Mouse (Mus musculus): Measurements from ENCODE around the gene Tgfb2. TPM values are rescaled to one million over a fixed set of nuclear protein-coding genes. Genes with fewer than 3 reads are reported as not detected.

The Tgfb2 gene
- polyA plus RNA-seq, 1 experiment from 2014 or later, result 89.9 TPM

DNA sequence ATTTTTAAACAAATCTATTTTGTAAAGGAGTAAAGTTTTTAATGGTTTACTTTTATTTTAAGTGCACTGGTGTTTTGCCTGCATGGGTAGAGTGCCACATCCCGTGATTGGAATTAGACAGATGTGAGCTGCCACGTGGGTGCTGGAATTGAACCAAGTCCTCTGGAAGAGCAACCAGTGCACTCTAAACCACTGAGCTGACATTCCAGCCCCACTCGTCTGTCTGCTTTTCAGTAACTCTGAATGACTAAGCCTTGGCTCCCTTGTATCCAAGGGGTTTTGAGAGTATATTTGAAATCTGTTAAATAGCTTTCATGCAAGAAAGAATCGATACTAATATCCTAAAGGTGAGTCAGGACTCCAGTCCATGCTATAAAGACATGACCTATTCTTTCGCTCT lies 13.1 kb upstream of the Tgfb2 start:
- WGBS, result 53% methylated on average over 5 of the region's 5 CpGs
- H3K4me3 ChIP-seq, result no peak overlapping the region
- ATAC-seq (ENCODE audit: borderline replicate concordance, extremely low read depth, low FRiP score, low TSS enrichment), result no peak
- no peak overlapping the region for H3K27ac ChIP-seq
- H3K4me1 ChIP-seq, result peaks cover 18% of the 10 kb centered on the region; the same call in 1 of the 2 replicates
- H3K9me3 ChIP-seq, result no peaks in the 10 kb centered on the region
- peaks cover 17% of the 10 kb centered on the region for H3K36me3 ChIP-seq
- no peaks in the 10 kb centered on the region for H3K27me3 ChIP-seq
- H3K9ac ChIP-seq, result no peak overlapping the region
- no peak overlapping the region for H3K4me2 ChIP-seq

- peak; percentile 96 for ATAC-seq (ENCODE audit: borderline replicate concordance, extremely low read depth, low FRiP score, low TSS enrichment)
- Histone ChIP-seq H3K4me2 (no peak overlapping the region), H3K36me3 (peaks cover 7% of the 10 kb centered on the region; the same call in 1 of the 2 replicates), H3K27ac (peak overlapping the region; percentile 60), H3K9ac (no peak overlapping the region), H3K4me1 (peaks cover 22% of the 10 kb centered on the region), H3K4me3 (no peak overlapping the region), H3K9me3 (no peaks in the 10 kb centered on the region), H3K27me3 (no peaks in the 10 kb centered on the region)
- WGBS, result 47% methylated on average over 17 of the region's 17 CpGs
Measured at GRCm38 (mm10) chr1:186714980-186715896, 9.4 kb upstream of the Tgfb2 start.

DNA sequence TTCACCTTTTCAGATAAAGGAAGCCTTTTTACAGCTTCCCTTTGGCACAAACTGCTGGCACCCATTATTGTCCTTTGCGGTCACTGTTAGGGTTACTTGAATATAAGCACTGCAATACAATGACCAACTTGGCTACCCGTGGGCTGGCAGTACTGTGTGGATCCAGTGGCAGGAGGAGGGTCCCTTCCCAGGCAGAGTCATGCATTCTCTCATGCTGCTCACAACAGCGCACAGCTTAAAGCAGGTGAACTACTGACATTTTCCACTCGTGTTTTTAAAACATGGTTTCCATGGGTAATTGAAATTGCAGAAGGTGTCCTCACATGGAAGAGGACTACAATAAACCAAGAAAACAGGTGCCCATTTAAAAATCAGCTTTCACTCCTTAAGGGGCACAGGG lies 8.4 kb upstream of the Tgfb2 start:
- no peaks in the 10 kb centered on the region for H3K9me3 ChIP-seq
- no peak overlapping the region for H3K27ac ChIP-seq
- no peak overlapping the region for H3K4me2 ChIP-seq
- no peak overlapping the region for H3K9ac ChIP-seq
- no peaks in the 10 kb centered on the region; the same call in 1 of the 2 replicates for H3K36me3 ChIP-seq
- H3K27me3 ChIP-seq, result no peaks in the 10 kb centered on the region
- no peak for ATAC-seq (ENCODE audit: borderline replicate concordance, extremely low read depth, low FRiP score, low TSS enrichment)
- H3K4me1 ChIP-seq, result peaks cover 21% of the 10 kb centered on the region
- no peak overlapping the region for H3K4me3 ChIP-seq
- 81% methylated on average over 4 of the region's 4 CpGs for WGBS

- no peak overlapping the region for H3K9ac ChIP-seq
- no peak overlapping the region for H3K27ac ChIP-seq
- H3K4me2 ChIP-seq, result no peak overlapping the region
- H3K4me3 ChIP-seq, result no peak overlapping the region
- H3K9me3 ChIP-seq, result no peaks in the 10 kb centered on the region
- no peaks in the 10 kb centered on the region; the same call in 1 of the 2 replicates for H3K36me3 ChIP-seq
- H3K27me3 ChIP-seq, result no peaks in the 10 kb centered on the region
- H3K4me1 ChIP-seq, result peaks cover 17% of the 10 kb centered on the region
- ATAC-seq (ENCODE audit: borderline replicate concordance, extremely low read depth, low FRiP score, low TSS enrichment), result no peak
- WGBS, result 0% methylated on average over 3 of the region's 3 CpGs
Measured at GRCm38 (mm10) chr1:186712802-186713471, 7.1 kb upstream of the Tgfb2 start.

- Histone ChIP-seq H3K36me3 (0 out of 2 replicates have a peak, but pooled peaks cover 2% of the 10 kb centered on the region), H3K4me2 (peak overlapping the region; percentile 74), H3K9me3 (no peaks in the 10 kb centered on the region), H3K4me1 (peaks cover 16% of the 10 kb centered on the region), H3K27ac (peak overlapping the region; percentile 97), H3K9ac (peak overlapping the region; percentile 95), H3K4me3 (peak overlapping the region; percentile 74), H3K27me3 (no peaks in the 10 kb centered on the region)
- WGBS, result 2% methylated on average over 56 of the region's 65 CpGs
- ATAC-seq (ENCODE audit: borderline replicate concordance, extremely low read depth, low FRiP score, low TSS enrichment), result peak; percentile 81
Measured at GRCm38 (mm10) chr1:186705203-186705914, 430 bp downstream of the Tgfb2 start.

DNA sequence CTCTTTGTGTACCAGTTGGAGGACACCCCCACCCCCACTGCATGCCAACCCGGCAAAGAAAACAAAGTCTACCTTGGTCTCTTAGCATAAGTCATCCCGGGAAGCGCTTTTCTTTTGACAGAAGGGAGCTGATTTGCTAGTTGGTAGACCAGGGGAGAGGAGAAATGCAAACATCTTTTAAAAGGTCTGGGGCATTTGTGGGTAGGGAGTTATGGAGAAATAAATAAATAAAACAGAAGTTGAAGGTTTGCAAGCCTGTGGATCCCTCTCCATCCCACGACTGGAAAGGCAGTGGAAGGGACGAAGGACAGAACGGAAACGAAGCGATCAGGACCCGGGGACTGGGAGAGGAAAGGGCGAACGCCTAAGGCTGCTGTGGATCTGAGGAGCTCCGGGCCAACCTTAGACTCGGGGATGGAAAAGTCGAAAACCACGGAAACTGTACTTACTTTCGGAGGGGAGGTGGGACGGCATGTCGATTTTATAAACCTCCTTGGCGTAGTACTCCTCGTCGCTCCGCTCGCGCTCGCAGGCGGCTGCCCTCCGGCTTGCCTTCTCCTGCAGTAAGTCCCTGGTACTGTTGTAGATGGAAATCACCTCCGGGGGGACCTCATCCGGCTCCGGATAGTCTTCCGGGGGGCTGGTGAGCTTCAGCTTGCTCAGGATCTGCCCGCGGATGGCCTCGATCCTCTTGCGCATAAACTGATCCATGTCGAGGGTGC lies 1.6 kb downstream of the Tgfb2 start:
- H3K27ac ChIP-seq, result peak overlapping the region; percentile 97
- H3K4me1 ChIP-seq, result peaks cover 18% of the 10 kb centered on the region
- WGBS, result under 1% methylated on average over 36 of the region's 36 CpGs
- peaks cover 5% of the 10 kb centered on the region; the same call in 1 of the 2 replicates for H3K36me3 ChIP-seq
- peak overlapping the region; percentile 74 for H3K4me2 ChIP-seq
- H3K4me3 ChIP-seq, result peak overlapping the region; percentile 74
- H3K9ac ChIP-seq, result peak overlapping the region; percentile 95
- H3K9me3 ChIP-seq, result no peaks in the 10 kb centered on the region
- no peaks in the 10 kb centered on the region for H3K27me3 ChIP-seq
- no peak; the same call in 1 of the 2 replicates for ATAC-seq (ENCODE audit: borderline replicate concordance, extremely low read depth, low FRiP score, low TSS enrichment)

DNA sequence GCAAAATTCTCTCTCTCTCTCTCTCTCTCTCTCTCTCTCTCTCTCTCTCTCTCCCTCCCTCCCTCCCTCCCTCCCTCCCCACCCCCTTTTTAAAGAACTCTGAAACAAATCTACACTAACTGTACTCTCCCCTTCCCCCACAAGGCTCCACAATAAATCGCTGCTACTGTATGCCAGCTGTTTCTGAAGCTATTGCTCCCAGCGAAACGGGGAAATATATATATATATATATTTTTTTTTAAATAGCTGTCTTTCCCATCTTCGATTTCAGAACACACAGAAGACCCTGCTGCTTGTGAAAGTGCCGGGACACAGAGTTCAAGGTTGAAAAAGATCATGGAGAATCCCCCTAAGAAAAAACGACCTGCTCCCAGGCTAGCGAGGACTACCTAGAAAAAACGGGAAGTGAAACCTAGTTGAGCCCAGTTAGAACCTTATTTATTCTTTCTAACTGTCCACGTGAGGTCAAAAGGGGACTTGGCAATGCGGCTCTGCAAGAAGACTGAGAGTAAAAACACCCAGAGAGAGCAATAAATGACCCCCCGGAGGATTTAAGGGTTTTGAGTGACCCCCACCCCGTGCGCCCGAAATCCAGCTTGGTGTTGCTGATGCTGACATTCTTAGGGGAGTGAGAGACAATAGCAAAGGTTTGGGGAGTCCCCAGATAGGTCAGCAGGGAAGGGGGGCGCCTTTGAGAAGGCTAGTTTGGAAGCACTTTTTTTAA lies 2.4 kb downstream of the Tgfb2 start:
- Histone ChIP-seq H3K9ac (peak overlapping the region; percentile 95), H3K27ac (peak overlapping the region; percentile 97), H3K36me3 (peaks cover 8% of the 10 kb centered on the region; the same call in 1 of the 2 replicates), H3K4me1 (peaks cover 18% of the 10 kb centered on the region), H3K27me3 (no peaks in the 10 kb centered on the region), H3K4me3 (peak overlapping the region; percentile 74), H3K4me2 (peak overlapping the region; percentile 74), H3K9me3 (no peaks in the 10 kb centered on the region)
- no peak for ATAC-seq (ENCODE audit: borderline replicate concordance, extremely low read depth, low FRiP score, low TSS enrichment)
- under 1% methylated on average over 15 of the region's 15 CpGs for WGBS

GRCm38 (mm10) chr1:186702391-186703255 lies 3.2 kb downstream of the Tgfb2 start:
- H3K36me3 ChIP-seq, result peaks cover 11% of the 10 kb centered on the region
- peak overlapping the region; percentile 97 for H3K27ac ChIP-seq
- WGBS, result 4% methylated on average over 15 of the region's 15 CpGs
- peak overlapping the region; percentile 33 for H3K9ac ChIP-seq
- ATAC-seq (ENCODE audit: borderline replicate concordance, extremely low read depth, low FRiP score, low TSS enrichment), result peak; percentile 21; the same call in 1 of the 2 replicates
- H3K9me3 ChIP-seq, result no peaks in the 10 kb centered on the region
- H3K4me2 ChIP-seq, result peak overlapping the region; percentile 74
- peak overlapping the region; percentile 74 for H3K4me3 ChIP-seq
- no peaks in the 10 kb centered on the region for H3K27me3 ChIP-seq
- H3K4me1 ChIP-seq, result peaks cover 18% of the 10 kb centered on the region

DNA sequence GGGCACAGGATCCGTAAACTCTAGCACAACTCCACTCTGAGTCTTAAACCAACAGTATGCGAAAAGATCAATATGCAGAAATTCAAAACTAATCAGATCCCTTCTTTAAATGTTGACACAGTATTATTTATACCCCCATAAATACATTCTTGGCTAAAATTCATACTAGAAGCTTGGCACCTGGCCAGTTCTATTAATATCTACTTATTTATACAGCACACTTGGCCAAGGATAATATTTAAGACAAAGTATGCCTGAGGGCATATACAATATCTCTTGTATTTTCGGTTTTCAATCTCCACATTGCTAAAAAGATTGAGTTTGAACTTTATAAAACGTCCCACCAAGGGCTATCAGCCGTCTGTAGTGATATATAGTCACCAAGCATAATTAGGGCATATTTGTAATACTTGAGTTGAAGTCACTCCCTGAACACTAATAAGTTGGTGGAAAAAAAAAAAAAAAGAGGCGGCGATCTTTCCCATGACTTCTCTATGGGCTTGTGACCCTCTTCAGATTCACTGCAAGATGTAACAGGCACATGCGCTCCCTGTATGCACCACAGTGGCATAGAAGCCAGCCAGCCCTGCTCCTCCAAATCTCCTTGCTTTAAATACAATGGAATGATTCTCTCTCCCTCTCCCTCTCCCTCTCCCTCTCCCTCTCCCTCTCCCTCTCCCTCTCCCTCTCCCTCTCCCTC lies 4.4 kb downstream of the Tgfb2 start:
- ATAC-seq (ENCODE audit: borderline replicate concordance, extremely low read depth, low FRiP score, low TSS enrichment), result no peak

More for the DNA sequence above, 4.4 kb downstream of the Tgfb2 start:
- H3K36me3 ChIP-seq, result peaks cover 11% of the 10 kb centered on the region
- H3K9ac ChIP-seq, result peak overlapping the region; percentile 24; the same call in 1 of the 2 replicates
- peaks cover 26% of the 10 kb centered on the region for H3K4me1 ChIP-seq
- H3K9me3 ChIP-seq, result no peaks in the 10 kb centered on the region
- peak overlapping the region; percentile 50 for H3K27ac ChIP-seq
- WGBS, result 11% methylated on average over 8 of the region's 8 CpGs
- H3K4me3 ChIP-seq, result peak overlapping the region; percentile 29
- H3K4me2 ChIP-seq, result peak overlapping the region; percentile 46
- H3K27me3 ChIP-seq, result no peaks in the 10 kb centered on the region

Data from lung, embryonic 15.5 days (tissue).